Mouse (Mus musculus) fibroblast of lung, adult 2 months (primary cell): ENCODE measurements around the gene Gadd45b.

ENCODE experiments used
- DNase-seq: peaks from one replicate; pipeline ENCODE4 v3.0.0-alpha.2; 2011; ENCODE audit warnings: low read depth

Gadd45b gene

DNA sequence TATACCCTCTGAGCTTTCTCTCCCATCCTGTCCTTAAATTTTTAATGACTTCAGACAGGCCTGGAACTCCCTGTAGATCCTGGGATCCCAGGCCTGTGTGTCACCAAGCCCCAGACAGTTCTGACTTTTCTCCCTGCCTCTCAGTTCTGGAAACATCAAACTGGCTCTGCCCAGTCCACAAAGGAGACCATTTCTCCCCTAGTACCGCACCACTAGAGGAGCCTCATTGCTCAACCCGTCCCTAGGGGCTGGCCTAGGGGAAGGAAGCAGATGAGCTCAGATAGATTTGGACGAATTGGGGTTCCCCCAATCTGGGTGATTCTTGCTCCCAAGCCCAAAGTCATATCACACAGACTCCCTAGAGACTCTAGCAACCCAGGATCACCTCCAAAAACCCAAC, 5.4 kb downstream of the Gadd45b start:
- no peak for DNase-seq

- DNase-seq: no peak
Observed at GRCm38 (mm10) chr10:80935698-80936097, 5.8 kb downstream of the Gadd45b start.

GRCm38 (mm10) chr10:80936135-80936809, 6.4 kb downstream of the Gadd45b start:
- peak; percentile 85 for DNase-seq

GRCm38 (mm10) chr10:80936810-80937164, 6.9 kb downstream of the Gadd45b start:
- no peak for DNase-seq

DNA sequence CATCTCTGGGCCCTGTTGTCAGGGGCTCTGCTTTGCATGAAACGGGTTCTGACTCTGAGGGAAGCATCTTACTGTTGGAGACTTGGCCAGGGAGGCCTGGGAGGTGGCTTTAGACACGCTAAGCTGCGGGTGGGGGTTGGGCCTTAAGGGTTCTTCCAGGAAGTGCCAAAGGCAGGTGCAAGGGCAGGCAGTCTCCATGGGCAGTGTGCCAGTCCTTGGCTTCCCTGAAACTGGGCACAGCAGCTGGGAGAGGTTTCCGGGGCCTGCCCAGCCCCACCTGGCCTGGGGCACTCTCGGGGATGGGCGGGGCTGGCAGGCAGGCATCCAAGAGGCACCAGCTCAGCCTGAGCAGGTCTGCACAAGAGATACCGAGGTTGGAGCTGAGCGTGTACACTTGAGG, 7.8 kb downstream of the Gadd45b start:
- DNase-seq: no peak

DNA sequence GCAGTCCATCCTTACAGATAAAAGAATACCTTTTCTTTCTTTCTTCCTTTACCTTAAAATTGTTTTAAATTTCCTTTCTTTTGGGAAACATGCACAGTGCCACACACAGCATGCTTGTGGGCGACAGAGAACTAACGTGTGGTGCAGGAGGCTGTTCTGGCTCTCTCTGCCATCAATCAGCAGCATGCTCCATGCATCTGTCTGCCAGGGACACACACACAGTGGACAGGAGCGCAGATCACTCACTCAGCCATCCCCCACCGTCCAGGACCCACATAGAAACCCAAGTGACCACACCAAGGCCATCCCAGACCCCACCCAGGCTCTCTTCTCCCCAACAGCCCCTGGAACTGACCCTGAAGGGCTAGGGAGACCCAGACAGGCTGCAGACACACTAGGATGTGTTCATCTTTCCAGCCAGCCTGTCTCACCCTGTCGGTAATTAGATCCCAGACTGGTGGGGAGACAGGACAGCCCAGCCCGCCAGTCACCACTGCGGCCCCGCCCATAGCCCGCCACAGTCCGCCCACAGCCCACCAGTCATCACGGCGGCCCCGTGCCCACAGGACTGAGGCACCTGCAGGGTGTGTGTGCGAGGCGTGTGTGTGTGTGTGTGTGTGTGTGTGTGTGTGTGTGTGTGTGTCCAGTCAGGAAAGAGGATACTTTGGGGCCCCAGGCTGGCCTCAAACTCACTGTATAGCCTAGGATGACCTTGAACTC, 9.1 kb downstream of the Gadd45b start:
- no peak for DNase-seq

GRCm38 (mm10) chr10:80939671-80940070, 9.8 kb downstream of the Gadd45b start:
- DNase-seq: no peak

- peak; percentile 97 for DNase-seq
Observed at GRCm38 (mm10) chr10:80940320-80940987, 10.6 kb downstream of the Gadd45b start.

DNA sequence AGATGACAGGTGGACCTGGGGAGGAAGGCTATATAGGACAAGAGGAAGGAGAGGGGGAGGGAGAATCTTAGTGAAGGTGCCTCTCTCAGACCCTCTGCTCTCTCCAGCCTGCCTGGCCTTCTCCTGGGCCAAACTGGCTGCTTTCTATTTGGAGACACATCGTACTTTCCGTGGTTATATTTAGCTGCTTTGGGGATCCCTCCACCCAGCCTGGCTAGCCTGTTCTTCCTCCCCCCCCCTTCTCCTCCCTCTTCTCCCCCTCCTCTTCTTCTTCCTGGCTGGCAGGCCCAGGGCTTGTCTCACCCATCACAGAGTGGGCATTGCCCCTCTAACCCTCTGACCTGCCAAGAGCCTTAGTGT, 11.1 kb downstream of the Gadd45b start:
- DNase-seq: no peak

GRCm38 (mm10) chr10:80942919-80943318, 13.0 kb downstream of the Gadd45b start:
- DNase-seq: no peak

- no peak for DNase-seq
Observed at GRCm38 (mm10) chr10:80943701-80944100, 13.8 kb downstream of the Gadd45b start.

DNA sequence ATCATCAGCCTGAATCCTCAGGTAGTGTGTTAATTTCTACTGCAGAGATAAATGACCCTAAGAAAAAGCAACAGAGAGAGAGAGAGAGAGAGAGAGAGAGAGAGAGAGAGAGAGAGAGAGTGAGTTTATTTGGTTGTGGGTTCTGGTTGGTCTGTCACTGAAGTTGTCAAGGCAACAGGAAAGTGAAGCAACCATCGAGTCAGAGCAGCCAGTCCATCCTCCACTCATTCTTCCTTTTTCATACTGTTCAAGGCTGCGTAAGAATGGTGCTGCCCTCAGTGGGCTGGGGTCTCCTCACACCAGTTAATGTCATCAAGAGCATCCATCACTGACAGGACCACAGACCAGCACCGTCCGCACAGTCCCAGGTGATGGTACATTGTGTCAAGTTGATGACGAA, 14.4 kb downstream of the Gadd45b start:
- DNase-seq: no peak

DNA sequence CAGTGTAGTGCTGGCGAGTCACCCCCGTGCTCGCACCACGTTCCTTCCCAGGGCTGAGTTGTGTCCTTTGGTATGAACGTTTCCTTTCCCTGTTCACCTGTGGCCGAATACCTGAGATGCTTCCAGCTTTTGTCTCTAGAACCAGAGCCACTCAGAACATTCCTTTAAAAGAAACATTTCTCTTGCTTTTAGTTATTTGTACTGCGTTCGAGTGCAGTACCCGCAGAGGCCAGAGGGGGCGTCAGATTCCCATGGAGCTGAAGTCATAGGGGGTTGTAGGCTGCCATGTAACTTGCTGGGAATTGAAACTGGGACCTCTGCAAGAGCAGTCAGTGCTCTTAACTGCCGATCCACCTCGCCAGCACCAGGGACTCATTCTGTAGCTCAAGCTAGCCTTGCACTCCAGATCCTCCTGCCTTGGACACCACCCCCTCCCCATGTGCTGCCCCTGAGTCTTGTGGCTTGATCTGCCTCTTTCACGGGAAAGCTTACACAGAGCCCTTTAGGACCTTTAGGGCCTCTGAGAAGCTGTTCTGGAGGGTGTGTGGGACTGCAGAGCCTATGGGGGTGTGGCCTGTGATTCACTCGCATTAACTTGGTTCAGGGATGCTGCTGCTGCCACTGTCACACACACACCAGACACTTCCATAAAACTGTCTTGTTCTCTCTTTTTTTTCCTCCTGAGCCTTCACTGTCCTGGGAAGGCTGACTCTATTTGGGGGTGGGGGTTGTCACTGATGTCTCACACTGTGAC, 17.0 kb downstream of the Gadd45b start:
- DNase-seq: no peak

GRCm38 (mm10) chr10:80947802-80948201, 17.9 kb downstream of the Gadd45b start:
- no peak for DNase-seq

- DNase-seq: no peak
Observed at GRCm38 (mm10) chr10:80948570-80948969, 18.7 kb downstream of the Gadd45b start.

- no peak for DNase-seq
Observed at GRCm38 (mm10) chr10:80949081-80949480, 19.2 kb downstream of the Gadd45b start.

- DNase-seq: no peak
Observed at GRCm38 (mm10) chr10:80950314-80950713, 20.4 kb downstream of the Gadd45b start.

DNA sequence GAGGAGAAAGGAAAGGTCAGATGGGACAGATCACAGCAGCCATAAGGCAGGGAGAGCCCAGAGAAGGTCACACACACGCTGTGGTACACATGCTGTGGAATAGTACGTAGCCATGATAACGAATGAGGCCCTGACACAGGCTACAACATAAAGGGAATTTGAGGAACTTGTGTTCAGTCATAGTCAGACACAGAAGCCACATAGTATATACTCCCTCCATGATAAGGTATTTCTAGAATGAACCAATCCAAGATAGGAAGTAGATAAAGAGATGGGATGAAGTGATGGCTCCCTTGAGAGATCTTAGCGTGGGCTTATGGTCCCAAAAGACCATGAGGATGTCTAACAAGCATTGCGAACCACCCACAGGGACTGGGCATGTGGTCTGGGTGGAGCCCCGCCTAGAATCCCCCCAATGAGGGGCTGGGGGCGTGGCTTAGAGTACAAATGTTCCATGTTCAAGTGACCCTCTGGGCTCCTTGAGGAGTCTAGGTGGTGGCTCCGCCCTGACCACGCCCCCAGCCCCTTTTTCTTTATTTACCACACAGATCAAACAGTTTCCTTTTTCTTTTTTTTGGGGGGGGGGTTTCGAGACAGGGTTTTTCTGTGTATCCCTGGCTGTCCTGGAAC, 22.0 kb downstream of the Gadd45b start:
- no peak for DNase-seq

GRCm38 (mm10) chr10:80952449-80952848, 22.6 kb downstream of the Gadd45b start:
- no peak for DNase-seq

GRCm38 (mm10) chr10:80954415-80954814, 24.5 kb downstream of the Gadd45b start:
- DNase-seq: no peak

DNA sequence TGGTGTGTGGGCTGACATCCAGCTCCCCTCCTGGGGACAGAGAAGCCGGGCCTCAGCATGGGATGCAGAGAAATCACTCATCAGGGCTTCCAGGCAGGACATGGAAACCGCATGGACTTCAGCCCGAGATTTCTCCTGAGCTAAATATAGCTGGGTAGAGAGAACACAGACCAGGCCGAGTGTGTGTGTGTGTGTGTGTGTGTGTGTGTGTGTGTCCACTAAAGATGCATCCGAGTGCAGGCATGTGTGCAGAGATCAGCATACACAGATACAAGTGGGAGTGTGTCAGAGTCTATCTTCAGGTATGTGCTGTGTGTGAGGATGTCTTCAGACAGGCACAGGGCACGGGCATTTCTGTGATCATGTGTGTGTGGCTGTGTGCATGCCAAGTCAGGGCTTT, 25.0 kb downstream of the Gadd45b start:
- peak; percentile 76 for DNase-seq

DNA sequence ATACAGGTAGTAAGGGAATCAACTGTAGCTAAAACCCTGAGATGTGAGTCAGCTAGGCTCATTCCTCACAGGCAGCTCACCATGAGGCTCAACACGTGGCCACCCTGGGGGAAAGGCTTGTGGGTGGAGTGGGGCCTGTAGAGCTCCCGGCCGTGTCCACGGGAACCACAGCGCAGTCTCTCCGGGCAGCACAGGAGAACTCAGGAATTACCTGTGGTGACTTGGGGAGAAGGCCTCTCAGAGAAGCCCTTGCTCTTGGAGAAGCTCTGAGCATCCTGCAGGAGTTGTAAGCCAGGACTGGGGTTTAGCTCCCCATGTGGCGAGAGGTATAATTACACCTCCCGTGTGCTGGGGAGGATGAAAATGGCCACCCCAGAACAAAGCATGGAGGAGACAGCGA, 25.7 kb downstream of the Gadd45b start:
- peak; percentile 79 for DNase-seq
